ENCODE assay signal across 31 mouse cellular contexts in genomic region chr10:107040837-107041236, GRCm38 (mm10).
DNase-seq lines count a peak whose midpoint lies in the region; ATAC-seq lines count a peak whose summit lies in the region.
"Had no signal": no experiment of that assay in that cellular context is flagged by ENCODE, and none has a peak within 500 bp of the region (broad histone marks: within the 10 kb centered on the region; RNA-seq: fewer than 3 reads in every experiment).

No protein-coding gene starts in this region.

- H3K9me3 ChIP-seq in heart, embryonic 12.5 days (replicated peaks): no peaks in the 10 kb centered on the region
- no peaks in the 10 kb centered on the region for H3K9me3 ChIP-seq in lung, embryonic 16.5 days (ENCODE audit: control insufficient read depth, low read length)
- H3K9me3 ChIP-seq in embryonic facial prominence, embryonic 10.5 days: no peaks in the 10 kb centered on the region
- H3K9me3 ChIP-seq: embryonic facial prominence, embryonic 12.5 days; hindbrain, embryonic 12.5 days; intestine, embryonic 15.5 days; midbrain, embryonic 12.5 days; neural tube, embryonic 12.5 days had no signal

- H3K36me3 ChIP-seq in heart, embryonic 12.5 days: no peaks in the 10 kb centered on the region
- H3K36me3 ChIP-seq in lung, embryonic 16.5 days (ENCODE audit: control insufficient read depth, insufficient read depth, low read length): no peaks in the 10 kb centered on the region
- H3K36me3 ChIP-seq in embryonic facial prominence, embryonic 10.5 days (replicated peaks): no peaks in the 10 kb centered on the region
- H3K36me3 ChIP-seq: embryonic facial prominence, embryonic 12.5 days; hindbrain, embryonic 12.5 days; intestine, embryonic 15.5 days; midbrain, embryonic 12.5 days; neural tube, embryonic 12.5 days had no signal

- H3K4me2 ChIP-seq in heart, embryonic 12.5 days: no peak overlapping the region
- H3K4me2 ChIP-seq in lung, embryonic 16.5 days (ENCODE audit: low read depth, low read length): no peak overlapping the region
- H3K4me2 ChIP-seq: embryonic facial prominence, embryonic 12.5 days; hindbrain, embryonic 12.5 days; intestine, embryonic 15.5 days; midbrain, embryonic 12.5 days; neural tube, embryonic 12.5 days had no signal

- 66% methylated on average over 2 of the region's 2 CpGs for WGBS in heart, embryonic 12.5 days
- 55% methylated on average over 2 of the region's 2 CpGs for WGBS in lung, embryonic 16.5 days
- 90% methylated on average over 2 of the region's 2 CpGs for WGBS in embryonic facial prominence, embryonic 10.5 days

- intact Hi-C loops in heart, postnatal 10 days (cut with DNase I): no loop called here
- intact Hi-C loops in left cerebral cortex, postnatal 14 days (cut with DNase I): no loop called here

- H3K4me1 ChIP-seq in heart, embryonic 12.5 days (replicated peaks): no peaks in the 10 kb centered on the region
- no peaks in the 10 kb centered on the region for H3K4me1 ChIP-seq in lung, embryonic 16.5 days (replicated peaks; ENCODE audit: control insufficient read depth, insufficient read depth, low read length)
- no peaks in the 10 kb centered on the region for H3K4me1 ChIP-seq in embryonic facial prominence, embryonic 10.5 days
- H3K4me1 ChIP-seq: embryonic facial prominence, embryonic 12.5 days; hindbrain, embryonic 12.5 days; intestine, embryonic 15.5 days; megakaryocyte, embryonic 14.5 days; midbrain, embryonic 12.5 days; neural tube, embryonic 12.5 days had no signal

- H3K4me3 ChIP-seq in heart, embryonic 12.5 days: no peak overlapping the region
- H3K4me3 ChIP-seq in lung, embryonic 16.5 days (ENCODE audit: low read length): no peak overlapping the region
- no peak overlapping the region for H3K4me3 ChIP-seq in embryonic facial prominence, embryonic 10.5 days
- H3K4me3 ChIP-seq: embryonic facial prominence, embryonic 12.5 days; heart, adult 2 months; hindbrain, embryonic 12.5 days; intestine, embryonic 15.5 days; megakaryocyte, embryonic 14.5 days; midbrain, embryonic 12.5 days; myocyte; neural tube, embryonic 12.5 days had no signal

- no peak overlapping the region for H3K9ac ChIP-seq in heart, embryonic 12.5 days
- H3K9ac ChIP-seq in lung, embryonic 16.5 days (ENCODE audit: low read length): no peak overlapping the region
- H3K9ac ChIP-seq: embryonic facial prominence, embryonic 12.5 days; hindbrain, embryonic 12.5 days; intestine, embryonic 15.5 days; liver, embryonic 14.5 days; midbrain, embryonic 12.5 days; neural tube, embryonic 12.5 days had no signal

- no peak for ATAC-seq in heart, embryonic 12.5 days (ENCODE audit: insufficient number of reproducible peaks, low FRiP score)
- peak; percentile 47 for ATAC-seq in lung, embryonic 16.5 days (ENCODE audit: low read depth)
- ATAC-seq: forebrain, embryonic 14.5 days; hindbrain, postnatal 0 days; intestine, embryonic 15.5 days; Patski had no signal

- no peaks in the 10 kb centered on the region for H3K27me3 ChIP-seq in heart, embryonic 12.5 days (replicated peaks)
- no peaks in the 10 kb centered on the region for H3K27me3 ChIP-seq in lung, embryonic 16.5 days (ENCODE audit: control insufficient read depth, insufficient read depth, low read depth, low read length)
- no peaks in the 10 kb centered on the region for H3K27me3 ChIP-seq in embryonic facial prominence, embryonic 10.5 days (replicated peaks; ENCODE audit: low read depth, poor library complexity, severe bottlenecking)
- H3K27me3 ChIP-seq: embryonic facial prominence, embryonic 12.5 days; hindbrain, embryonic 12.5 days; intestine, embryonic 15.5 days; megakaryocyte, embryonic 14.5 days; midbrain, embryonic 12.5 days; neural tube, embryonic 12.5 days; Patski had no signal

- DNase-seq in heart, adult 8-10 months (ENCODE audit: low spot score): peak; percentile 36
- no peak for DNase-seq in lung, postnatal 36 days
- DNase-seq in heart, postnatal 10 days: peak; percentile 67 to 69
- no peak for DNase-seq in embryonic facial prominence, embryonic 10.5 days (ENCODE audit: low spot score)
- DNase-seq in left cerebral cortex, postnatal 14 days (ENCODE audit: low spot score in 2 of 2): no peak
- DNase-seq: adrenal gland, postnatal 10 days; cerebellum, adult 8-10 months; cerebellum, postnatal 36 days; gastrocnemius, postnatal 25 days; kidney, adult 8-10 months; kidney, postnatal 4 days; left cerebral cortex, postnatal 4 days; lung, adult 2 months; right cerebral cortex, adult 18-20 months; spleen, adult 18-20 months; thymus, postnatal 14 days had no signal

- H3K27ac ChIP-seq in heart, embryonic 12.5 days (ENCODE audit: poor library complexity, severe bottlenecking): no peak overlapping the region
- H3K27ac ChIP-seq in lung, embryonic 16.5 days (ENCODE audit: low read length): no peak overlapping the region
- H3K27ac ChIP-seq in embryonic facial prominence, embryonic 10.5 days (replicated peaks): no peak overlapping the region
- H3K27ac ChIP-seq: embryonic facial prominence, embryonic 12.5 days; heart, adult 2 months; hindbrain, embryonic 12.5 days; hindbrain, postnatal 0 days; intestine, embryonic 15.5 days; kidney, postnatal 0 days; liver, embryonic 14.5 days; midbrain, embryonic 12.5 days; neural tube, embryonic 12.5 days had no signal

Comparison
In these comparisons a context has a peak if more than half of its experiments do, and no peak if none do; other contexts are left out.
1. DNase-seq: peak in heart, adult 8-10 months (single experiment) and heart, postnatal 10 days (2 of 2); none in lung, postnatal 36 days (single experiment), embryonic facial prominence, embryonic 10.5 days (single experiment) and left cerebral cortex, postnatal 14 days (0 of 2).